Mouse (Mus musculus) heart, embryonic 10.5 days (tissue): Measurements from ENCODE around the gene Cdhr4. TPM values are rescaled to one million over a fixed set of nuclear protein-coding genes. Genes with fewer than 3 reads are reported as not detected.

ENCODE experiments used
- DNase-seq: peaks from one replicate; pipeline ENCODE4 v3.0.0-alpha.2; 2017; ENCODE audit warnings: low spot score
- H3K27ac ChIP-seq: fragments of 300-500 bp; sonication (generic); 2 replicates; pipeline ENCODE4 v1.5.1; 2016; ENCODE audit warnings: mild to moderate bottlenecking
- H3K27me3 ChIP-seq: fragments of 300-500 bp; sonication (generic); 2 replicates; pipeline ENCODE4 v1.6.1; 2016; ENCODE audit warnings: mild to moderate bottlenecking; ENCODE audit not compliant: poor library complexity, insufficient read depth, severe bottlenecking
- H3K36me3 ChIP-seq: fragments of 300-500 bp; sonication (generic); 2 replicates; pipeline ENCODE4 v1.6.1; 2016; ENCODE audit warnings: mild to moderate bottlenecking, moderate library complexity
- H3K4me1 ChIP-seq: fragments of 300-500 bp; sonication (generic); 2 replicates; pipeline ENCODE4 v1.6.1; 2016; ENCODE audit warnings: mild to moderate bottlenecking
- H3K4me3 ChIP-seq: fragments of 300-500 bp; sonication (generic); 2 replicates; pipeline ENCODE4 v1.5.1; 2016; ENCODE audit warnings: mild to moderate bottlenecking, moderate library complexity
- H3K9me3 ChIP-seq: fragments of 300-500 bp; sonication (generic); 2 replicates; pipeline ENCODE4 v1.6.1; 2016; ENCODE audit warnings: mild to moderate bottlenecking, moderate library complexity
- WGBS: fragments of 180-500 bp; shearing (Covaris S2); methylation state at CpG from one replicate; pipeline ENCODE4 v1.1.7; 2016; 5-methylcytosine and 5-hydroxymethylcytosine counted together
- polyA plus RNA-seq: library from polyadenylated mRNA; unstranded; fragments of >200 nt; fragmentation: Nextera tagmentation; extraction: Ambion mirVana; gene quantifications from 2 replicates; pipeline ENCODE4 v1.2.1, GENCODE M21; 2016

Gene Cdhr4
- polyA plus RNA-seq, 1 experiment from 2014 or later = 4.0 TPM

- 96% methylated on average over 2 of the region's 2 CpGs for WGBS
- Histone ChIP-seq H3K4me3 (no peak overlapping the region), H3K9me3 (no peaks in the 10 kb centered on the region), H3K27ac (no peak overlapping the region), H3K4me1 (no peaks in the 10 kb centered on the region), H3K36me3 (peaks cover 75% of the 10 kb centered on the region), H3K27me3 (no peaks in the 10 kb centered on the region)
- no peak for DNase-seq
These were observed 43.2 kb downstream of the Cdhr4 start for GRCm38 (mm10) chr9:108035331-108036156.

GRCm38 (mm10) chr9:108044751-108045492, 52.6 kb downstream of the Cdhr4 start:
- no peaks in the 10 kb centered on the region for H3K27me3 ChIP-seq
- no peaks in the 10 kb centered on the region for H3K9me3 ChIP-seq
- DNase-seq = no peak
- H3K4me3 ChIP-seq = no peak overlapping the region
- no peak overlapping the region for H3K27ac ChIP-seq
- peaks cover 29% of the 10 kb centered on the region for H3K4me1 ChIP-seq
- WGBS = 95% methylated on average over 8 of the region's 8 CpGs
- H3K36me3 ChIP-seq = peaks cover 68% of the 10 kb centered on the region

GRCm38 (mm10) chr9:108046582-108046981, 54.3 kb downstream of the Cdhr4 start:
- H3K27me3 ChIP-seq = no peaks in the 10 kb centered on the region
- H3K36me3 ChIP-seq = peaks cover 67% of the 10 kb centered on the region
- H3K27ac ChIP-seq = no peak overlapping the region
- peaks cover 30% of the 10 kb centered on the region for H3K4me1 ChIP-seq
- no peak for DNase-seq
- 95% methylated on average over 4 of the region's 4 CpGs for WGBS
- no peak overlapping the region for H3K4me3 ChIP-seq
- no peaks in the 10 kb centered on the region for H3K9me3 ChIP-seq

- H3K36me3 ChIP-seq = peaks cover 61% of the 10 kb centered on the region
- no peak for DNase-seq
- no peaks in the 10 kb centered on the region for H3K9me3 ChIP-seq
- peak overlapping the region; percentile 84 for H3K27ac ChIP-seq
- peak overlapping the region; percentile 69 for H3K4me3 ChIP-seq
- 36% methylated on average over 17 of the region's 17 CpGs for WGBS
- no peaks in the 10 kb centered on the region for H3K27me3 ChIP-seq
- H3K4me1 ChIP-seq = peaks cover 37% of the 10 kb centered on the region
These were observed 55.6 kb downstream of the Cdhr4 start for GRCm38 (mm10) chr9:108047601-108048565.

- peak overlapping the region; percentile 84 for H3K27ac ChIP-seq
These were observed 56.3 kb downstream of the Cdhr4 start for GRCm38 (mm10) chr9:108048566-108048955.

GRCm38 (mm10) chr9:108049016-108049455, 56.7 kb downstream of the Cdhr4 start, which contains the start of gene Gmppb:
Gene Gmppb (plus strand): TSS chr9:108049242.
- Histone ChIP-seq H3K4me1 (peaks cover 44% of the 10 kb centered on the region), H3K27me3 (no peaks in the 10 kb centered on the region), H3K27ac (peak within 1 kb of the TSS; percentile 84), H3K36me3 (peaks cover 58% of the 10 kb centered on the region), H3K4me3 (peak within 1 kb of the TSS; percentile 69), H3K9me3 (no peaks in the 10 kb centered on the region)
- DNase-seq = peak; percentile 99
- under 1% methylated on average over 36 of the region's 39 CpGs for WGBS

More at GRCm38 (mm10) chr9:108048566-108048955, 56.3 kb downstream of the Cdhr4 start:
- H3K9me3 ChIP-seq = no peaks in the 10 kb centered on the region
- peak overlapping the region; percentile 69 for H3K4me3 ChIP-seq
- no peak for DNase-seq
- H3K27me3 ChIP-seq = no peaks in the 10 kb centered on the region
- H3K4me1 ChIP-seq = peaks cover 44% of the 10 kb centered on the region
- H3K36me3 ChIP-seq = peaks cover 55% of the 10 kb centered on the region
- under 1% methylated on average over 19 of the region's 19 CpGs for WGBS

Other genes starting within 250 kb of the Cdhr4 start
- gene Rbm5, start 221.5 kb upstream of the Cdhr4 start, polyA plus RNA-seq = 131 and 159 TPM in 2 replicates
- 59.6 and 67.1 TPM in 2 replicates for gene Rbm6, start 119.3 kb upstream of the Cdhr4 start, polyA plus RNA-seq
- gene Mon1a, start 104.3 kb upstream of the Cdhr4 start, polyA plus RNA-seq = 10.7 and 10.8 TPM in 2 replicates
- gene Mst1r, start 85.6 kb upstream of the Cdhr4 start, polyA plus RNA-seq = 3.8 and 4.1 TPM in 2 replicates
- gene Actl11, start 64.0 kb upstream of the Cdhr4 start, polyA plus RNA-seq = not detected in 2 replicates
- gene Camkv, start 56.8 kb upstream of the Cdhr4 start, polyA plus RNA-seq = 0.79 and 2.3 TPM in 2 replicates
- 18.7 and 30.8 TPM in 2 replicates for gene Traip, start 42.4 kb upstream of the Cdhr4 start, polyA plus RNA-seq
- 29.4 and 33.6 TPM in 2 replicates for gene Uba7, start 17.0 kb upstream of the Cdhr4 start, polyA plus RNA-seq
- 2.2 and 3.4 TPM in 2 replicates for gene Gm20661, start 9.4 kb upstream of the Cdhr4 start, polyA plus RNA-seq
- 58.7 and 71.1 TPM in 2 replicates for gene Inka1, start 6.6 kb upstream of the Cdhr4 start, polyA plus RNA-seq
- 0.69 and 1.0 TPM in 2 replicates for gene Gm20662, start 3.9 kb downstream of the Cdhr4 start, polyA plus RNA-seq
- gene Ip6k1, start 10.0 kb downstream of the Cdhr4 start, polyA plus RNA-seq = 40.7 and 42.3 TPM in 2 replicates
- gene Gmppb, start 56.7 kb downstream of the Cdhr4 start, polyA plus RNA-seq = 30.4 and 30.7 TPM in 2 replicates
- 2.5 and 3.2 TPM in 2 replicates for gene Amigo3, start 60.7 kb downstream of the Cdhr4 start, polyA plus RNA-seq
- 1.6 TPM in 2 replicates for gene Mst1, start 87.9 kb downstream of the Cdhr4 start, polyA plus RNA-seq
- gene Rnf123, start 90.8 kb downstream of the Cdhr4 start, polyA plus RNA-seq = 31.8 and 33.1 TPM in 2 replicates
- gene Apeh, start 102.1 kb downstream of the Cdhr4 start, polyA plus RNA-seq = 80.7 and 84.4 TPM in 2 replicates
- 1.3 and 1.4 TPM in 2 replicates for gene Bsn, start 197.9 kb downstream of the Cdhr4 start, polyA plus RNA-seq